Mouse (Mus musculus) left cerebral cortex, adult 11 months (tissue): ENCODE measurements at regions not wholly inside any gene's neighbourhood (a gene's known extent, or its start where the extent isn't known, plus 50 kb on each side); places are given as distances from the start of the nearest gene placed in this dataset.

Source experiments
- DNase-seq: peaks from one replicate; pipeline ENCODE4 v3.0.0; 2022; ENCODE audit warnings: low spot score

GRCm38 (mm10) chr13:41897481-41898317, 50.2 kb upstream of the Adtrp start:
- DNase-seq: no peak
